Mouse (Mus musculus) embryo, embryonic 10.5 days (tissue): ENCODE data around the gene Uqcc1.
A peak's percentile ranks its signal among the peaks of the same experiment; 100 is the strongest.
"Not testable (repeated sequence)": the region's sequence is repeated elsewhere in the genome, so short reads cannot be mapped to it uniquely, and the experiment has no call there.

Source experiments
- DNase-seq: peaks from one replicate; pipeline ENCODE4 v3.0.0-alpha.2; 2015; ENCODE audit warnings: low spot score

Uqcc1 gene

DNA sequence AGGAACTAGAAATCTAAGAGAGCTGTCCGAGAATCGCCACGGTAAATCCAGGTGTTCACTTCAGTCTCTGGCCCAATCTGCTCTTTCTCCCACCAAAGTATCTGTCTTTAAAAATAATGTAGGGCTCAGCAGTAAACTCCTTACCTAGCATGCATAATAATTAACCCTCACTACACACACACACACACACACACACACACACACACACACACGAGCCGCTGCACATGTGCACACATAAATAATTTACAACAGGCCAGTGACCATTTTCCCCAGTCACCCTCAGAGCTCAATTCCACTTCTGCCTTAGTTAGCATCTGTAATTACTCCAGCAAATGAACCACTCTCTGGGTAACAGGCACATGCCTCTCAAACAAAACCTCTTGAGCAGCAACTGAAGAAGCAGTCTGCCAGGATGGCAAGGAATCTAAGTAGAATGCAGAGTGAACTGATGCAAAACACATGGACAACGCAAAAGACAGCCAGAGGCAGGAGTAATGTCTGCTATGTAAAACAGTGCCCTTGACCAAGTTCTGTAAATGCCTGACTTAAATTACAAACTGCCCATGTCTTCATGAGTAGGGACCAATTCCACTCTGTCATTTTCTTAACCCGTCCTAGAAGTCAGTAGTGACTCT lies 1.3 kb downstream of the Uqcc1 start:
- no peak for DNase-seq

DNA sequence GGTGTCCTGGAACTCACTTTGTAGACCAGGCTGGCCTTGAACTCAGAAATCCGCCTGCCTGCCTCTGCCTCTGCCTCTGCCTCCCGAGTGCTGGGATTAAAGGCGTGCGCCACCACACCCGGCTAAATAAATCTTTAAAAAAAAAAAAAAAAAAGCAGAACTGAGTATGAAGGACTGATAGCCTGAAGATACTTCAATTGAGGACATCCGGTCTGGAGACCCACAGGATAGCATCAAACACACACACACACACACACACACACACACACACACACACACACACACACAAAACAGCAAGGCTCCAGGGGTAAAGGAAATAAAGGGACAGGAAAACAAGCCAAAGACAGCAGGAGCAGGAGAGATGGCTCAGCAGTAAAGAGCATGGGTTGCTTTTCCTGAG lies 4.9 kb downstream of the Uqcc1 start:
- DNase-seq: not testable (repeated sequence)

DNA sequence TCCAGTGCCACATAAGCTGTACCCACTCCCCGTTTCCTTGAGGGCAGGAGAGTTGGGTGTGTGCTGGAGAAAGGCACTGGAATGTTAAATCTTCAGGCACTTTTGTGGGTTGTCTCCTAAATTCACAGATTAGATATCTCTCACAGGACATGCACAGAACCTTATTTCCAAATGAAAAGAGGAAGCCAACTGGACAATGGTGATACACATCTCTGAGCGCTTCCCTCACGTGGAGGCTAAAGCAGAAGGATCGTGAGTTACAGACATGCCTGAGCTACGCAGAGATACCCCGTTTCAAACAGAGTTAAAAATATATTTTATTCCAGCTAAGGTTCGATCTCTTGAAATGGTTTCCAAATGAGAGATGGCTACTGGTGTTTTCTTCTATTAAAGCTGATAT lies 7.0 kb downstream of the Uqcc1 start:
- DNase-seq: no peak

DNA sequence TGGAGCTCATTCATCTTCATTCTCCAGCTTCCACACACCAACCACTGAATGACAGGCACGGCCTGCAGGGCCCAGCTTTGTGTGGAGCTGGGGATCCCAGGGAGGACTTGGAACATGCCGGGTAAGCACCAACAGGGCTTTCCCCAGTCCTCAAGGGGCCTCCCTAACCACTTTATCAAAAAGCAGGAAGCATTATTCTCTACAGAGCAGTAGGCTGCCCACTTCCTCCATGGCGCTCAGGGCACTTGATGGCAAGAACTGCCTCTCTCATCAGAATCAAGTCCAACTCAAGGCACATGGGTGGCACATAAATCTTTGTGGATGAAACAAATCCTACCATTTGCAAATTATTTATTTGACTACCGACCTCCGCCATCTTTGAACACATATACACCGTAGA lies 15.4 kb downstream of the Uqcc1 start:
- DNase-seq: no peak

DNA sequence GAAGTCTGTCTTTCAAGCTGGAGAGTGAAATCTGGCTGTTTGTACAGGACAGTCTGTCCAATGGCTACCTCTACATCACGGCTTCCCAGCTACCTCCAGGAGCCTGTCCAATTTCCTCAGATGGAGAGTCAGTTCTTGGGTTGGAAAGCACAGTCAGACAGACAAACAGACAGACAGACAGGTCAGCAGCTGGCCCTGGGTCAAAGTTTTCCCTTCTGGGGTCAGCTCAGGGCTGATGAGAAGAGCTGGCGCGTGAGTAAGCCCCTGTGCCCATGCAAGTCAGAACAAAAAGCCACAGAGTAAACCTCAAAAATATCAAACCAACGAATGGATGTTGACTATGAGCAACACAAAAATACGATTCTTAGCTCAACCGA lies 26.5 kb downstream of the Uqcc1 start:
- DNase-seq: no peak

DNA sequence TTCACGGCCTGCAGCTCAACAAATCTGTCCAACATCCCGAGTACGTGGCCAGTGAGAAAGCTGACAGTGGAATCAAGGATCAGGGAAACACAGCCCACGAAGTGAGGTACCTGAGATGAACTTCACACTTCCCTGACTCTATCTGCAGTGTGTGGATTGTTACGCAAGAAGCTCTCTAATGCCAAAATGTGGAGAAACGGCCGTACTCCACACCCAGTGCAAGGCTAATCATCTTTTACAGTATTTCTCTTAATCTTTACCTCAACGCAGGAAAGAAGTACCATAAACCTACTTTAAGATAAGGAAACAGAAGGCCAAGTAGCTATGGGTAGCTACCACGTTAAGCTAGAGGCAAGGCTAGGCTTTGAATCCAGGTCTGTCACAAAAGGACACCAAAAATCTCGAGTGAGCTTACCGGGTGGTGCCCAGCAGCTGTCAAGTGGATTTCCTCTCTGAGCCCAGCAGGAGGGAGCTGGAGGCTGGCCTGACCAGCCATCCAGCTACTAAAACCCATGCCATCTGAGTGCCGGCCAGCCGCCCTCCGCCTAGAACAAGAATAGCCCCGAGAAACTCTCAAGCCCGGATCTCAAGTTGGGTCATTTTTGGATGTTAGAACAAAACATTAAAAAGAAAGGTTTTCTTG lies 27.0 kb downstream of the Uqcc1 start:
- no peak for DNase-seq

DNA sequence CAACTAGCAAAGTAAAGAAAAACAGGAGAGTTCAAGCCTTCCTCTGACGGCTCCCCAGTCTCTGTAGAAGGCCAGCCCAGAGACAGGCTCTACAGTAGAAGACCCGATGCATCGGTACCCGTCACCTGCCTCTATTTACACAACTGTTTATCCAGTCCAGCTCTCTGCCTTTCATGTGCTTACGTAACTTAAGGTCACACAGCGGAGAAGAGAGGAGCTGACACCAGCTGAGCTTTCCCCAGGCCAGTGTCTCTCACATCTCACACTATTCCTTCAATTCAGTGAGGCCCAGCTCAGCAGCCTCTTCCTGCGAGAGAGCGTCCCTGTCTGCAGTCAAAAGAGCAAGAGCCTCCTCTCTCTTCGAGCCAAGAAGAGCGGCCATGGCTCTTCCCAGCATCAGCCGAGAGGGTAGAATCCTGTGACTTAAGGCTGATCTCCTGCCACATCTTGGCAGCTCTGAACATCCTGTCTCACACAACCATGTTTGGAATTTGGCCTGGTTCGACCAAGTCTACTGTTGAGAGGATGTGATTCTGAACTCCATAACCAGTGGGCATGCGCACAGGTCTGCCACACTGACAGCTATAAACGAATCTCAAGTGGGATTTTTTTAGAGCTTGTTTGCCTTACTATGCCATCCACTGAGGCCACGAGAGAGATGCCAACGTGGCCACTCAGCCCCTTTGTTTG lies 34.9 kb downstream of the Uqcc1 start:
- DNase-seq: no peak

DNA sequence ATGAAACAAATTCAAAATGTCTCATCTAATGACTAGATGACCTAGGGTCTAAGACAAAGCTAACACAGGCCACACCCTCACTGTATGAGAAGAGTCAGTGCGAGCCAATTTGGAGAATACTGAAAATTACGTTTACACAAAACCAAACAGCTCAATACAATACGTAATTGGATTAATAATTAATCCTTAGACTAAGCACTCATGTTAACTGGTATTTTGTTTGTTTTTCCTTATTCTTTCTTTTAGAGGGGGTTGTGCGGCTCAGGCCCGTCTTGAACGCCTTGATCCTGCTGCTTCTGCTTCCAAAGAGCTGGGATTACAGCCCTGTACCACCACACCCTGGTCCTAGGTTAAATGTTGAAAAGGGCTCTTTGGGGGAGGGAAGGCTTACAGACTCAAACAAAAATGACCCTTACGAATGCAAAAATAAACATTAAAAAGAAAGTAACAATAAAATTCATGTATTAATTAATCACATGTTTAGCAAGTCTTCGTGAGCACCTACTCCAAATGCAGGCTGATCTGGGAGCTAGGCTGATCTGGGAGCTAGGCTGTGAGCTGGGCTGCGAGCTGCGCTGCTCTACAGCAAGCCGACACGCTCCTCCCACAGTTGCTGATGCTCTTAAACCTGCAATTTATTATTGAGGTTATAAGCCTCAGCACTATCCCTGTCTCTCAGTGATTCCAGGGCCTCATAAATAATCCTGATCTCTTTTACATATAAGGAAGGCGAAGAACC lies 35.6 kb downstream of the Uqcc1 start:
- no peak for DNase-seq

DNA sequence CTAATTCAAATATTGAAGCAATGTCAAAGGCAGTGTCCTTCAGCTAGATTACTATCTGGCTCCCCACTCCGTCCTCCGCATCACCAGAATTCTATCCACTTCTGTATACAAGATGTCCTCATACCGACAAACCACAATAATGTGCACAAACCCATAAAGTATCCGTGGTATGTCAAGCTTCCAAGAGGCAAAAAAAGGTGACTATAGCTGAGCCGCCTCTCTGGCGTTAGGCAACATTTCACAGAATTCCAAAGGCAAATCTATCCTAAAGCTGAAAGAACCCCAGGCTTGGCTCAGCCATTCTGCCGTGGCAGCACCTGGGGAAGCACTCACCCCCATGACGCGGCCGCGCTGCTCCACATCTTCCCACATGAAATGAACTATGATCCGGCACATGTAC lies 43.3 kb downstream of the Uqcc1 start:
- no peak for DNase-seq

DNA sequence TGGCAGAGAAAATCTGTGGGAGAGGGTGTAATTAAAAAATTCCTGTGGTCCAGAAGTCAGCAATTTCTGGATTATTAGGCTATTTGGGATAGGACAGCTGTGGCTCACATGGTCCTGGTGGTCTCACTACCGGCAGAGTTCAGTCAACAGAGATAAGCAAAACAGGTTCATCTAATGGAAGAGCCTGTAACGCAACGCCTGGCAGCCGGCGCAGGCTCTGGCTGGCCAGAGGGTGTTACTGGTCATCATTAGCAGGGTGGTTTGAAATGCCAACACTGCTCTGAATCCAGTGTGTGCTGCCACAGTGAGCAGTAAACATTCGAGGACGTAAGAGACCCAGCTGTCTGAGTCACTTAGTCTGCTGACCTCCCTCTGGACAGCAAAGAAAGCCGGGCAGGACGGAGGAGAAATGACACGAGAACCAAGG lies 44.8 kb downstream of the Uqcc1 start:
- no peak for DNase-seq

DNA sequence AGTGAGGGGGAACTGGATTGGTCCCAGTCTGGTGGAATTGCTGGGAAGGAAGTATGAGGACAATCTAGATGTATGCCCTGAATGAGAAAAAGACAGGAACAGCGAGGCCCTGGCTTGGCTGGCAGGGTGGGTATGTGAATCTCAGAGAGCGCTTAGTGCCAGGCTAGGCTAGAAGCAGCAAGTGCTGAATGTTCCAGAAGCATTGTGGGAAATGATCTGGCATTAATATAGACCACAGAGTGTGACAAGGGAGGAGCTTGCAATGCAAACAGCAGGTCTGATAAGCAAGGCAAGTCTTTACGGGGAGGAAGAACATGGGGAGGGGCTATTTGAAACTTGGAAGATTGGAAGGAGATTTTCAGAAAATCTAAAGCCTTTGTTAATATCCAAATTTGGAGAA lies 48.0 kb downstream of the Uqcc1 start:
- DNase-seq: no peak

DNA sequence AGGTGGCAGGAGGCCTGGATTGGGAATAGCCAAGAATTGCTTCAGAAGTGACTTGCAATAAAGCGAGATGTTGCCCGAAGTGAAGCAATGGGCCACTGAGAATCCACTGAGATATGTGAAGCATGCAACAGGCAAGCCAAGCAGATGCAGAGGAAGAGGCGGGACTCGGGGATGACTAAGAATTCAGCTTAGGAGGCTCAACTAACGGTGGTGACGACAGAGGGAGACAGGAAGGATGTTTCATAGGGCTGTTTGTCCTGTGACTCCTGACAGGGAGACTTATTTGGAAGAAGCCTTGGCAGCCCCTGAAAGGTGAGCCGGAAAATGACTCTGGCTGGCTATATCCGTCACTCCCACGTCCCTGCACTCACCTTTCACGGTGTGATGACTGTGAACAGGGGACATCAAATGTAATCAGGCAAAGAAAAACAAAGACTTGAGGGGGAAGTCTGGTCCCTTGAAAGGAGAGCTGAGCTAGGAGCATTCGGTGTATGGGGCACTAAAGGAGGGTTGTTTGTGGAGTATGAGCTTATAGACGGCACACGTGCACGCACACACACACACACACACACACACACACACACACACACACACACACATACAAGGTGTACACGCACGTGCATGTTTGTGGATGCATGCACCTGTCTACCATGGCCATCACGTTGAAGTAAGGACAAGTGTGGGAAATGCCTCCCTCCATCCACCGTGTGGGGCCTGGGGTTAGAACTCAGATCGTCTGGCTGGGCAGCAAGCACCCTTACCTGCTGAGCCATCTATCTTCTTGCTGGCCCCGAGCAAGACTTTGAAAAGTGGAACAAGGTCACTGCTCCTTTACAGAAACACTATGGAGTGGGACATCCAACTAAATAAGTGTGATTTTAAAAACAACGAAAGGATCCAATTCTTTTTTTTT lies 50.9 kb downstream of the Uqcc1 start:
- DNase-seq: no peak

DNA sequence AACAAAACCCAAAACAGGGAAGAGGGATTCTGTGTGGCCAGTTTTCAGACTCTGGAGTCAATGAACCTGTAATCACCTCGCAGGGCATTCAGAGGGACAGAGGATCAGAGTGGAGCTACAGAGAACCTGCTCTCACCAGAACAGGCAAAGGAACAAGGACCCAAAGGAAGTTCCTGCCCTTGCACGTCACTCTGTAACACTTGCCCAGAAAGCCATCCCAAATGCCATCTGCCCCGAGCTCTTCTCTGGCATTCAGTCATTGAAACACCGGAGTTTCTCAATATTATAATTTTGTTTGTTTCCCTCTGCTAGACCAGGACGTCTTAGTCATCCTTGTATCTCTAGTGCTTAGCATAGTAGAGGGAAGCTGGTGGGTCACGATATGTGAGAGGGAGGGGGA lies 56.5 kb downstream of the Uqcc1 start:
- DNase-seq: no peak

DNA sequence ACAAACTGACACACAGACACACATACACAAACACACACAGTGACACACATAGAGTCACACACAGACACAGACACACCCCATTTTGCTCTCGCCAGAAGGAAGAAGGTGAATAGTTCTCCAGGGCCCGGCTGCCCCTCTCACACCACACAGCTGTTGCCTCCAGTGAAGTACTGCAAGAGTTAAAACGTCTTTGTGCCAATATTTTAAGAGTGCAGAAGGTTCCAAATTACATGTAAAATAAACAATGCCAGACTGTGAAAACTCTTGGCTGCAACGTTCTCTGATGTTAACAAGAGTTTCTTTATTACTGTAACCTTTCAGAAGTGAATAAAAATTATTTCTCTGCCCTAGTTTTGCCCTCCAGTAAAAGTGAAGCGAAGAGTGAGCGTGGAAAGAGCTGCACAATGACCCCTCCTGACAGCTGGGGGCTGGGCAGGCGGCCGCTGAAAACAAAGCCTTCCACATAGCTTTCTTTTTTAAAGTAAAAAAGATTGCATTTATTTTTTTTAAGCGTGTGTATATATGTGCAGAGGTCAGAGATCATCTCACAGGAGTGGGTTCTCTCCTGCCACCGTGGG lies 57.1 kb downstream of the Uqcc1 start:
- no peak for DNase-seq

DNA sequence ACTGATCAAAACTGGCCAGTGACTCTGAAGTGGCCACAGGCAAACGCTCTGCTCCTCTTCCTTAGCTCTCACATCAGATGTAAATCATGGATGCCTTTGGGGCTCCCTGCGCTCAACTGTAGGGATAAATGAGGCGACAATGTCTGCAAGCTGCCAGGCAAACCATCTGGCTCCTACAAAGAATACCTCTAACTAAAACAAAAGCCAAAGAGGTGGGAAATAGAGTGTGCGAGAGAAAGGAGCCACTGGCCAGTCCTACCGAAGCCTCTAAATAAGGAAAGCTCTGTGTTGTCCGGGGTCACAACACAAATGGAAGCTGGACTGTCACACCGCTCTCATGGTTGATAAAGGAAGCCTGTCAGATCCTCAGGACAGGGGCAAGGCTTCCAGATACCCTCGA lies 57.6 kb downstream of the Uqcc1 start:
- DNase-seq: no peak

DNA sequence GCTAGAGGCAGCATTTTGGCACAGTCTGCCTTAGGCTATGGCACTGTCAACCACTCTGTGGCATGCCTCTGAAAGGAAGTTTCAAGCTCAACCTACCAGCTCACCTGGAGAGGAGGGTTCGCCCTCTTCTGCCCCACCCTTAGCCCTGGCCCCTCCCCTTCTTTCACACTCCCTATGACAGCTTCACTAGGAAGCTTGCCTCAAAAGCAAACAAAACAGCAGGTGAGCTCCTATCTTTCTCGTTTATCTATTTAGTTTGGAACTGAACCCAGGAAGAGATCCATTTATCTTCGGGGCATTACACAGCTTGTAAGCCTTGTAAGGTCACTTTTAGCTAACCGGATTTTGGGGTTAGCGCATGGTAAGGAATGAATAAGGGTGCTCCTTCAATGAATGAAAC lies 60.3 kb downstream of the Uqcc1 start:
- no peak for DNase-seq

DNA sequence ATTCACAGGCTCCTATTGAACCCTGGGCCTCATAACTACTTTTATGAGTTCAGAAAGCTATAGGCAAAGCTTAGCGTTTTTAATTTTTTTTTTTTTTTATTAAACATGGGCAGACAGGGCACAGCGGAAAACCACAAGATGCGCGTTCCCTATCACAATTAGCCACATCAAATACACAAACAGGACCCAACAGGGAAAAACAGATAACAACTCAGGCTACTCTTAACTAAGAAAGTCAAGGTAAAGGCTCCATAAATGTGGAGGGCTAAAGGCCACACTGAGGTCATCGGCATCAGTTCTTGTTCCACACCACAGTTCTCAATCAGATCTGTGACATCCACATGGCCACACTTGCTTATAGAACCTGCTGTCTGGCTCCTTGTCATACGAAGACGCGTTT lies 61.8 kb downstream of the Uqcc1 start:
- DNase-seq: no peak

DNA sequence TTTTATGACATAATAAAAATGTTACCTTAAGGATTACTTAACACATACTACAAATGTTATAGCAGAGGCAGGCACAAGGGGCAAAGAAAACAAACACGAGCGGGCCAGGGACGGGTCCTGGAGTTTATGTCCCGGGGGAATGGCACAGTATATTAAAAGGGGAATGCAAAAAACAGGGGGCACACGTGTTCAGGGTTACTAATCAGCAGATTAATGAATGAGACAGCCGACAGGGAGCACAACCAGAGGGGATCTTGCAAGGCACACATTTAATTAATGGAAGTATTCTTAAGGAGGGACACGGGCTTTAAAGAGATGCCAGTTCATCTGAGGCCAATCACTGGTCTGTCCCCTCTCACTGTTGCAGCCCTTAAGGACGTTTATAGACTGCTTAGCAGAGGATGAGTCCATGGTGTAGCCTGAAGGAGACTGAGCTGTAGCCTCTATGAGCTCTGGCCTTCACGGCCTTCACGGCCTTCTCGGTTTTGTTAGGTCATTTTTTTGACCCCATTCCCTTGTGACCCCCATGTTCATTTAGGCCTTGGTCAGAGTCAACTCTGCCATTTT lies 66.7 kb downstream of the Uqcc1 start:
- DNase-seq: peak; percentile 22

DNA sequence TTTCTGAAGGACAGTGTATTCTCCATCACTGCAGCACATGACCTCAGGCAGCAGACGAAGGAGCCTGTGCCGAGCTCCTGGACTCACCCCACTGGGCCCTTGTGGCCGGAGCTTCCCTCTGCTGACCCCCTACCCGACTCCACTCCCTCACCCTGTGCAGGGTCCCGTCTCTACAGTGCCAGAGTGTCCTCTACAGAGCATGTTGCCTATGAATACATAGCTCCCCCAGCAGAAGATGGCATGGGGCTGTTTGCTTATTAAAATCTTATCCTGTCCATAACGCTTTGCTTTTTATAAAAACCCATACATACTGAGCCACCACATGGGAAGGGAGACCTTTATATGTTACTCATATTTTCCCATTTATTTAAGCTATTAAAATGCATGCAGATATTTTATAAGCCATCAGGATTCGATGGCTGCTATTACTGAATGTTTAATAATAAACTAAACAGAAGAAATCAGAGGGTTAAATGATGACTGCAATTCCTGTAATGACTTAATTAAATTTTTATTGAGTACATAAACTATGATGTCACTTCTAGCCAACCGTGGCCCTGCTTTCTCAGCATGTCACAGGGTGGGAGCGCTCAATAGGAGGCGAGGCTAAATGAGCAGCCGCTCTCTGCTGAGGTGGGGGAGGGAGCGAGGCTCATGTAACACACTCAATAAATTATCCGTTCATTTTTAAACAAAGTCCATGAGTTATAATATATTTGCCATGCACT lies 67.4 kb downstream of the Uqcc1 start:
- DNase-seq: peak; percentile 35

DNA sequence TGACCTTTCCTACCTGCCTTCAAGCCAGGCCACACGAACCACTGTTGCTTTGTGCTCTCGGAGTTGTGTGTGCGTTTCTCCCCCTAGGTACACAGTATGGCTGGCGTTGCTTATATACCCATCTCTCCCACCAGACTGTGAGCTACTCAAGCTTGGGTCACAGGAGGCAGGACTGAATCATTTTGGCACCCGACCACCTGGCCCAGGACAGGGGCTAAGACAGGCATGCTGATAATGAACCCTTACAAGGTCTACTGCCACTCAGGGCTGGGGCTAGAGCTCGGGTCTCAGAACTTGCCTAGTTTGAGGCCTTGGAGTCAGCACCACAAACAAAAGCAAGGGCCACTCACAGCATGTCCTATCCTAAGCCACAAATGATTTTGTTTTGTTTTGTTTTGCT lies 68.5 kb downstream of the Uqcc1 start:
- DNase-seq: no peak

DNA sequence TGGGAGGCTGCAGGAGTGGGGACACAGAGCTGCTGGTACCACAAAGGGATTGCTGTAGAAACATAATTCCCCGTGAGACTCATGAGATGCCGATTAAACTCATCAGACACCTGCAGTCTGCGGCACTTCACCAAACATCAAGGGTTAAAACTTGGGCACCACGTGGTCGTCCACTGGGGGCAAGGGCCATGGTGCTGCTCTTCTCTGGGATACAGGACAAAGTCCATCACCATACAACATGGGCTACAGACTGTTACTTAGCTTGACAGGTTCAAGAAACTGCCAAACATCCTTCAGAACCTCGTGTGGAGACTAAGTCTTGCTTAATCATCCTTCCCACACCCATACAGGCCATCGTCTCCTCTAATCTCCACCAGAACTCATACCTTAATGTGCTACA lies 70.0 kb downstream of the Uqcc1 start:
- DNase-seq: no peak
